Mouse (Mus musculus): ENCODE data around the gene Kdm2a.

DNA sequence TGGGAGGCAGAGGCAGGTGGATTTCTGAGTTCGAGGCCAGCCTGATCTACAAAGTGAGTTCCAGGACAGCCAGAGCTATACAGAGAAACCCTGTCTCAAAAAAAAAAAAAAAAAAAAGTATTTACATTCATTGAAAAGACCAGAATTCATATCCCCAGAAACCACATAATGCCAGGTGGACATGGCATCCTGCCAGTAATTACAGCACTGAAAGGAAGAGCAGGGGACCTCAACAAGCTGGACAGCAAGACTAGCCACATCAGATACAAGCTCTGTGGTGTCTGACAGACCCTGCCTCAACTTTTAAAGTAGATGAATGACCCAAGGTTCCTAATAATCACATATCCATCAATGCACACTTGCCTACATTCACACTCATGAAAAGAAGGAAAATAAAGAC lies 76.5 kb downstream of the Kdm2a start:
- no peak for TF ChIP-seq CTCF (IDR thresholded peaks at IDR 0.05; ENCODE audit: borderline replicate concordance, insufficient read depth, low read length)
- no peak for TF ChIP-seq POLR2A (IDR thresholded peaks at IDR 0.05; ENCODE audit: low read depth, low read length)

Data from embryonic fibroblast, embryonic 13.5 days (primary cell).